Mouse (Mus musculus): ENCODE data around the gene Dpp7. TPM values are rescaled to one million over a fixed set of nuclear protein-coding genes. Genes with fewer than 3 reads are reported as not detected.

Dpp7 gene
- polyA plus RNA-seq (2015; fragmentation: Nextera tagmentation; extraction: Ambion mirVana) = 15.9 and 18.9 TPM in 2 replicates

- H3K27ac ChIP-seq (ENCODE audit: low read length) = no peak within 1 kb of the TSS
- peak; percentile 79 for ATAC-seq (ENCODE audit: low read depth)
- H3K9ac ChIP-seq (ENCODE audit: low read length) = peak within 1 kb of the TSS; percentile 70
- 2% methylated on average over 13 of the region's 13 CpGs for WGBS
- H3K4me3 ChIP-seq (ENCODE audit: low read length) = peak within 1 kb of the TSS; percentile 60
- H3K27me3 ChIP-seq (ENCODE audit: control insufficient read depth, insufficient read depth, low read depth, low read length) = no peaks in the 10 kb centered on the region
- H3K4me2 ChIP-seq (ENCODE audit: low read depth, low read length) = peak within 1 kb of the TSS; percentile 83
- peaks cover 3% of the 10 kb centered on the region; the same call in 1 of the 2 replicates for H3K36me3 ChIP-seq (ENCODE audit: control insufficient read depth, insufficient read depth, low read length)
- H3K4me1 ChIP-seq (replicated peaks; ENCODE audit: control insufficient read depth, insufficient read depth, low read length) = peaks cover 13% of the 10 kb centered on the region
- no peaks in the 10 kb centered on the region for H3K9me3 ChIP-seq (ENCODE audit: control insufficient read depth, low read length)
These were observed at the start of gene Dpp7 for GRCm38 (mm10) chr2:25356208-25357079. Gene Dpp7 (minus strand): TSS chr2:25356359.

GRCm38 (mm10) chr2:25403994-25404393 is 47.8 kb upstream of the Dpp7 start:
- no peak overlapping the region for H3K4me3 ChIP-seq (ENCODE audit: low read length)
- peaks cover 51% of the 10 kb centered on the region for H3K27me3 ChIP-seq (ENCODE audit: control insufficient read depth, insufficient read depth, low read depth, low read length)

GRCm38 (mm10) chr2:25402972-25403601 is 46.9 kb upstream of the Dpp7 start:
- Histone ChIP-seq H3K4me1 (replicated peaks; ENCODE audit: control insufficient read depth, insufficient read depth, low read length) (peaks cover 5% of the 10 kb centered on the region; the same call in 1 of the 2 replicates), H3K4me2 (ENCODE audit: low read depth, low read length) (peak overlapping the region; percentile 67), H3K9me3 (ENCODE audit: control insufficient read depth, low read length) (no peaks in the 10 kb centered on the region), H3K27ac (ENCODE audit: low read length) (no peak overlapping the region), H3K4me3 (ENCODE audit: low read length) (peak overlapping the region; percentile 61), H3K27me3 (ENCODE audit: control insufficient read depth, insufficient read depth, low read depth, low read length) (peaks cover 51% of the 10 kb centered on the region), H3K9ac (ENCODE audit: low read length) (peak overlapping the region; percentile 65), H3K36me3 (ENCODE audit: control insufficient read depth, insufficient read depth, low read length) (no peaks in the 10 kb centered on the region)
- WGBS = under 1% methylated on average over 54 of the region's 54 CpGs
- peak; percentile 51; the same call in 1 of the 2 replicates for ATAC-seq (ENCODE audit: low read depth)

More at GRCm38 (mm10) chr2:25403994-25404393, 47.8 kb upstream of the Dpp7 start:
- Histone ChIP-seq H3K4me2 (ENCODE audit: low read depth, low read length) (no peak overlapping the region), H3K4me1 (replicated peaks; ENCODE audit: control insufficient read depth, insufficient read depth, low read length) (peaks cover 5% of the 10 kb centered on the region; the same call in 1 of the 2 replicates), H3K36me3 (ENCODE audit: control insufficient read depth, insufficient read depth, low read length) (no peaks in the 10 kb centered on the region), H3K9ac (ENCODE audit: low read length) (no peak overlapping the region), H3K9me3 (ENCODE audit: control insufficient read depth, low read length) (no peaks in the 10 kb centered on the region), H3K27ac (ENCODE audit: low read length) (no peak overlapping the region)
- 76% methylated on average over 4 of the region's 4 CpGs for WGBS
- ATAC-seq (ENCODE audit: low read depth) = no peak

GRCm38 (mm10) chr2:25402377-25402971 is 46.3 kb upstream of the Dpp7 start:
- peak overlapping the region; percentile 61 for H3K4me3 ChIP-seq (ENCODE audit: low read length)
- peaks cover 5% of the 10 kb centered on the region; the same call in 1 of the 2 replicates for H3K4me1 ChIP-seq (replicated peaks; ENCODE audit: control insufficient read depth, insufficient read depth, low read length)
- H3K9ac ChIP-seq (ENCODE audit: low read length) = no peak overlapping the region
- WGBS = 1% methylated on average over 13 of the region's 13 CpGs
- no peaks in the 10 kb centered on the region for H3K9me3 ChIP-seq (ENCODE audit: control insufficient read depth, low read length)
- H3K4me2 ChIP-seq (ENCODE audit: low read depth, low read length) = peak overlapping the region; percentile 67
- no peaks in the 10 kb centered on the region for H3K36me3 ChIP-seq (ENCODE audit: control insufficient read depth, insufficient read depth, low read length)
- H3K27me3 ChIP-seq (ENCODE audit: control insufficient read depth, insufficient read depth, low read depth, low read length) = peaks cover 54% of the 10 kb centered on the region
- peak; percentile 10; the same call in 1 of the 2 replicates for ATAC-seq (ENCODE audit: low read depth)
- no peak overlapping the region for H3K27ac ChIP-seq (ENCODE audit: low read length)

GRCm38 (mm10) chr2:25400764-25401163 is 44.6 kb upstream of the Dpp7 start:
- Histone ChIP-seq H3K9me3 (ENCODE audit: control insufficient read depth, low read length) (no peaks in the 10 kb centered on the region), H3K4me3 (ENCODE audit: low read length) (no peak overlapping the region), H3K27ac (ENCODE audit: low read length) (no peak overlapping the region), H3K4me2 (ENCODE audit: low read depth, low read length) (0 out of 2 replicates have a peak overlapping the region, but pooled peaks have one; percentile 16), H3K4me1 (replicated peaks; ENCODE audit: control insufficient read depth, insufficient read depth, low read length) (peaks cover 10% of the 10 kb centered on the region), H3K36me3 (ENCODE audit: control insufficient read depth, insufficient read depth, low read length) (no peaks in the 10 kb centered on the region), H3K27me3 (ENCODE audit: control insufficient read depth, insufficient read depth, low read depth, low read length) (peaks cover 63% of the 10 kb centered on the region), H3K9ac (ENCODE audit: low read length) (no peak overlapping the region)
- 3% methylated on average over 17 of the region's 17 CpGs for WGBS
- ATAC-seq (ENCODE audit: low read depth) = no peak

GRCm38 (mm10) chr2:25400291-25400690 is 44.1 kb upstream of the Dpp7 start:
- Histone ChIP-seq H3K27ac (ENCODE audit: low read length) (no peak overlapping the region), H3K4me1 (replicated peaks; ENCODE audit: control insufficient read depth, insufficient read depth, low read length) (peaks cover 14% of the 10 kb centered on the region), H3K36me3 (ENCODE audit: control insufficient read depth, insufficient read depth, low read length) (no peaks in the 10 kb centered on the region), H3K9me3 (ENCODE audit: control insufficient read depth, low read length) (no peaks in the 10 kb centered on the region), H3K4me3 (ENCODE audit: low read length) (no peak overlapping the region), H3K9ac (ENCODE audit: low read length) (no peak overlapping the region), H3K27me3 (ENCODE audit: control insufficient read depth, insufficient read depth, low read depth, low read length) (peaks cover 67% of the 10 kb centered on the region), H3K4me2 (ENCODE audit: low read depth, low read length) (0 out of 2 replicates have a peak overlapping the region, but pooled peaks have one; percentile 16)
- ATAC-seq (ENCODE audit: low read depth) = no peak
- WGBS = 19% methylated on average over 16 of the region's 16 CpGs

GRCm38 (mm10) chr2:25399051-25399450 is 42.9 kb upstream of the Dpp7 start, which contains the start of gene Npdc1:
Gene Npdc1 (plus strand): TSS chr2:25399351.
- no peaks in the 10 kb centered on the region for H3K36me3 ChIP-seq (ENCODE audit: control insufficient read depth, insufficient read depth, low read length)
- no peak within 1 kb of the TSS for H3K27ac ChIP-seq (ENCODE audit: low read length)
- H3K4me1 ChIP-seq (replicated peaks; ENCODE audit: control insufficient read depth, insufficient read depth, low read length) = peaks cover 18% of the 10 kb centered on the region
- H3K9ac ChIP-seq (ENCODE audit: low read length) = no peak within 1 kb of the TSS
- 58% methylated on average over 8 of the region's 8 CpGs for WGBS
- no peak for ATAC-seq (ENCODE audit: low read depth)
- no peak within 1 kb of the TSS for H3K4me3 ChIP-seq (ENCODE audit: low read length)
- H3K9me3 ChIP-seq (ENCODE audit: control insufficient read depth, low read length) = no peaks in the 10 kb centered on the region
- no peak within 1 kb of the TSS for H3K4me2 ChIP-seq (ENCODE audit: low read depth, low read length)
- H3K27me3 ChIP-seq (ENCODE audit: control insufficient read depth, insufficient read depth, low read depth, low read length) = peaks cover 67% of the 10 kb centered on the region

GRCm38 (mm10) chr2:25398065-25398464 is 41.9 kb upstream of the Dpp7 start:
- WGBS = 87% methylated on average over 7 of the region's 7 CpGs
- H3K4me2 ChIP-seq (ENCODE audit: low read depth, low read length) = no peak overlapping the region
- peaks cover 59% of the 10 kb centered on the region for H3K27me3 ChIP-seq (ENCODE audit: control insufficient read depth, insufficient read depth, low read depth, low read length)

GRCm38 (mm10) chr2:25397010-25397409 is 40.9 kb upstream of the Dpp7 start:
- Histone ChIP-seq H3K36me3 (ENCODE audit: control insufficient read depth, insufficient read depth, low read length) (no peaks in the 10 kb centered on the region), H3K4me3 (ENCODE audit: low read length) (no peak overlapping the region), H3K27me3 (ENCODE audit: control insufficient read depth, insufficient read depth, low read depth, low read length) (peaks cover 48% of the 10 kb centered on the region), H3K27ac (ENCODE audit: low read length) (no peak overlapping the region), H3K9ac (ENCODE audit: low read length) (no peak overlapping the region), H3K4me2 (ENCODE audit: low read depth, low read length) (no peak overlapping the region), H3K9me3 (ENCODE audit: control insufficient read depth, low read length) (no peaks in the 10 kb centered on the region), H3K4me1 (replicated peaks; ENCODE audit: control insufficient read depth, insufficient read depth, low read length) (peaks cover 13% of the 10 kb centered on the region)
- no peak for ATAC-seq (ENCODE audit: low read depth)
- WGBS = 50% methylated on average over 1 of the region's 1 CpGs

More at GRCm38 (mm10) chr2:25398065-25398464, 41.9 kb upstream of the Dpp7 start:
- H3K27ac ChIP-seq (ENCODE audit: low read length) = no peak overlapping the region
- H3K4me3 ChIP-seq (ENCODE audit: low read length) = no peak overlapping the region
- no peaks in the 10 kb centered on the region for H3K36me3 ChIP-seq (ENCODE audit: control insufficient read depth, insufficient read depth, low read length)
- H3K4me1 ChIP-seq (replicated peaks; ENCODE audit: control insufficient read depth, insufficient read depth, low read length) = peaks cover 15% of the 10 kb centered on the region
- H3K9ac ChIP-seq (ENCODE audit: low read length) = no peak overlapping the region
- no peak for ATAC-seq (ENCODE audit: low read depth)
- no peaks in the 10 kb centered on the region for H3K9me3 ChIP-seq (ENCODE audit: control insufficient read depth, low read length)
